Mouse (Mus musculus): ENCODE results near the gene Wipi1.
"Not testable (repeated sequence)": the region's sequence is repeated elsewhere in the genome, so short reads cannot be mapped to it uniquely, and the experiment has no call there.

GRCm38 (mm10) chr11:109660526-109660925 lies 48.8 kb upstream of the Wipi1 start:
- TF ChIP-seq CTCF (IDR thresholded peaks at IDR 0.05; ENCODE audit: borderline replicate concordance, insufficient read depth, low read length); POLR2A (IDR thresholded peaks at IDR 0.05; ENCODE audit: low read depth, low read length): not testable (repeated sequence)
